Mouse (Mus musculus) hindbrain, postnatal 0 days (tissue): ENCODE measurements at regions not wholly inside any gene's neighbourhood (a gene's known extent, or its start where the extent isn't known, plus 50 kb on each side); places are given as distances from the start of the nearest gene placed in this dataset.
A peak's percentile ranks its signal among the peaks of the same experiment; 100 is the strongest.

Experiments used
- ATAC-seq: fragments of 200-750 bp; cut with Nextera tagmentation; 2 replicates; pipeline ENCODE4 v1.8.0; 2017; ENCODE audit warnings: mild to moderate bottlenecking, moderate TSS enrichment, moderate library complexity
- DNase-seq: peaks from one replicate; pipeline ENCODE4 v3.0.0-alpha.2; 2015; ENCODE audit warnings: low spot score
- H3K27ac ChIP-seq: fragments of 300-500 bp; sonication (generic); 2 replicates; pipeline ENCODE4 v1.5.1; 2014; ENCODE audit warnings: mild to moderate bottlenecking
- H3K27me3 ChIP-seq: fragments of 300-500 bp; sonication (generic); 2 replicates; pipeline ENCODE4 v1.6.1; 2014; ENCODE audit warnings: low read length, mixed read lengths; ENCODE audit not compliant: insufficient read depth
- H3K36me3 ChIP-seq: fragments of 300-500 bp; sonication (generic); 2 replicates; pipeline ENCODE4 v1.6.1; 2014; ENCODE audit warnings: low read length, mixed read lengths; ENCODE audit not compliant: insufficient read depth
- H3K4me1 ChIP-seq: fragments of 300-500 bp; sonication (generic); 2 replicates; pipeline ENCODE4 v1.6.1; 2014; ENCODE audit warnings: antibody characterized with exemption, low read length, mixed read lengths; ENCODE audit not compliant: insufficient read depth
- H3K4me2 ChIP-seq: fragments of 300-500 bp; sonication (generic); 2 replicates; pipeline ENCODE4 v1.6.1; 2014; ENCODE audit warnings: low read depth, mild to moderate bottlenecking, low read length, moderate library complexity, mixed read lengths
- H3K4me3 ChIP-seq: fragments of 300-500 bp; sonication (generic); 2 replicates; pipeline ENCODE4 v1.5.1; 2014; ENCODE audit warnings: low read length
- H3K9ac ChIP-seq: fragments of 300-500 bp; sonication (generic); replicated peaks from 2 replicates; pipeline ENCODE4 v1.6.1; 2014; ENCODE audit warnings: mild to moderate bottlenecking, low read length, moderate library complexity, mixed read lengths
- H3K9me3 ChIP-seq: fragments of 300-500 bp; sonication (generic); 2 replicates; pipeline ENCODE4 v1.6.1; 2016; ENCODE audit warnings: low read length, mixed read lengths
- CTCF ChIP-seq: IDR thresholded peaks from 2 replicates; pipeline ENCODE4 v1.5.1; 2016; ENCODE audit warnings: antibody characterized with exemption, control low read depth, low read depth
- WGBS: fragments of 180-500 bp; shearing (Covaris S2); extraction: QIAGEN DNeasy Blood & Tissue Kit; methylation state at CpG from one replicate; pipeline ENCODE4 v1.1.7; 2014; 5-methylcytosine and 5-hydroxymethylcytosine counted together

DNA sequence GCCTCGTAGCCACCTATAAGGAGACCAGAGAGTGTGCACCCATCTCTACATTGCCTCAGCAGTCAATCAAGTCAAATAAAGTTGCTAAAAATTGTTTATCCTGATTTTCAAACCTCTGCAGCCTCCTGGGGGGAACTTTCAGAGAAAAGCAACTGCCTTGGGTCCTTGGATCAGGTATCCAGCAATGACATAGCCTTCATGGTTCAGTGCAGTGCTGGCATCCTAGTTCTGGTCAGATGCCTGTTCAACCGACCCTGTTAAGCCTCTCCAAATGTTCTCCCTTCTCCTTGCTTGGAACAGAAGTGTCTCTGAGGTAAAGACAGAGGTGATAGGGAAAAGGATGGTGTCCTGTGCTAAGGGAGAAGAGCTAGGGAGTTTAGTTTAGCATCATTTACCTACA is 64.7 kb upstream of the Ppm1h start:
- Histone ChIP-seq H3K4me3 (no peak overlapping the region), H3K27me3 (no peaks in the 10 kb centered on the region), H3K36me3 (no peaks in the 10 kb centered on the region), H3K27ac (no peak overlapping the region), H3K9me3 (no peaks in the 10 kb centered on the region), H3K9ac (no peak overlapping the region), H3K4me1 (no peaks in the 10 kb centered on the region), H3K4me2 (no peak overlapping the region)
- no peak for ATAC-seq
- 67% methylated on average over 2 of the region's 2 CpGs for WGBS
- no peak for TF ChIP-seq CTCF
- no peak for DNase-seq

GRCm38 (mm10) chr10:122614720-122615119 is 63.8 kb upstream of the Ppm1h start:
- Histone ChIP-seq H3K9me3 (no peaks in the 10 kb centered on the region), H3K4me3 (no peak overlapping the region), H3K27me3 (no peaks in the 10 kb centered on the region), H3K36me3 (no peaks in the 10 kb centered on the region), H3K4me1 (no peaks in the 10 kb centered on the region), H3K27ac (no peak overlapping the region), H3K4me2 (no peak overlapping the region), H3K9ac (no peak overlapping the region)
- DNase-seq (peak; percentile 13), ATAC-seq (no peak)
- no peak for TF ChIP-seq CTCF
- WGBS = 53% methylated on average over 3 of the region's 3 CpGs

DNA sequence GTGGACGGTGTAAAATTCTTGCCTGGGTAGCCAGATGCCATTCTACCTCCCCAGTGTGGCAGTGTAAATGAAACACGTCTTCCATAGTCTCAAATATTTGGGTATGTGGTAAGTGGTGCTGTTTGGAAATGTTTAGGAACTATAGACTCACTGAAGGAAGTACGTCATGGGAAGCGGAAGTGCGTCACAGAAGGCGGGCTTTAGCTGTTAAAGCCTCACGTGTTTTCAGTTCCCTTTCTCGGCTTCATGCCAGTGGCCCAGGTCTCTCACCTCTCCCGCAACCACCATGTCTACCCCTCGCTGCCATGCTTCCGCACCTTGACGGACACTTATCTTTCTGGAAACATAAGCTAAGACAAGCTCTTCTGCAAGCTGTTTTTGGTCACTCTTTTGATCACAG is 62.9 kb upstream of the Ppm1h start:
- Histone ChIP-seq H3K9ac (no peak overlapping the region), H3K27ac (no peak overlapping the region), H3K4me2 (no peak overlapping the region), H3K4me1 (no peaks in the 10 kb centered on the region), H3K9me3 (no peaks in the 10 kb centered on the region), H3K4me3 (no peak overlapping the region), H3K36me3 (no peaks in the 10 kb centered on the region), H3K27me3 (no peaks in the 10 kb centered on the region)
- no peak for DNase-seq
- WGBS = 91% methylated on average over 12 of the region's 12 CpGs
- ATAC-seq = no peak
- TF ChIP-seq CTCF = no peak

GRCm38 (mm10) chr10:122616385-122616784 is 62.2 kb upstream of the Ppm1h start:
- no peak overlapping the region for H3K27ac ChIP-seq
- no peaks in the 10 kb centered on the region for H3K27me3 ChIP-seq
- H3K4me1 ChIP-seq = no peaks in the 10 kb centered on the region
- H3K4me2 ChIP-seq = no peak overlapping the region
- no peaks in the 10 kb centered on the region for H3K9me3 ChIP-seq
- ATAC-seq (peak; percentile 59), DNase-seq (peak; percentile 36)
- no peak for TF ChIP-seq CTCF
- no peak overlapping the region for H3K9ac ChIP-seq
- 47% methylated on average over 6 of the region's 6 CpGs for WGBS
- H3K36me3 ChIP-seq = no peaks in the 10 kb centered on the region
- no peak overlapping the region for H3K4me3 ChIP-seq

DNA sequence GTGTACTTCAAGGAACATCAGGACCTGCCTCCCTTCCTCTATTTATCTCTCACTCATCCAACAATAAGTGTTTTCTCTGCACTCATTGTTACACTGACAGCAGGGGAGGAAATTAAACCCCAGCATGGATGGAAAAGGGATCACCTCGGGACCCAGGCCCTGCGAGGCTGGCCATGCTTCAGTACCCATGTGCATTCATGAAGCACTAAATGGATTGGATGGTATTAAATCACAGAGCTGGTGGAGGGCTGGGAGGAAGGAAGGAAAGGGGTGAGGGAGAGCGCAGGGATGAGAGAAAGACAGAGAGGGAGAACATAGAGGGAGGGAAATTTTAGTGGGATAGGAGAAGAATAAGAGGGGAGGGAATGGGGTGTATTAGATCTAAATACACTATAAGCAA is 59.7 kb upstream of the Ppm1h start:
- Histone ChIP-seq H3K27ac (no peak overlapping the region), H3K4me1 (no peaks in the 10 kb centered on the region), H3K9ac (no peak overlapping the region), H3K4me2 (no peak overlapping the region), H3K36me3 (no peaks in the 10 kb centered on the region), H3K4me3 (no peak overlapping the region), H3K27me3 (no peaks in the 10 kb centered on the region), H3K9me3 (no peaks in the 10 kb centered on the region)
- 24% methylated on average over 3 of the region's 3 CpGs for WGBS
- peak; percentile 34 for DNase-seq
- TF ChIP-seq CTCF = no peak
- peak; percentile 85 for ATAC-seq

DNA sequence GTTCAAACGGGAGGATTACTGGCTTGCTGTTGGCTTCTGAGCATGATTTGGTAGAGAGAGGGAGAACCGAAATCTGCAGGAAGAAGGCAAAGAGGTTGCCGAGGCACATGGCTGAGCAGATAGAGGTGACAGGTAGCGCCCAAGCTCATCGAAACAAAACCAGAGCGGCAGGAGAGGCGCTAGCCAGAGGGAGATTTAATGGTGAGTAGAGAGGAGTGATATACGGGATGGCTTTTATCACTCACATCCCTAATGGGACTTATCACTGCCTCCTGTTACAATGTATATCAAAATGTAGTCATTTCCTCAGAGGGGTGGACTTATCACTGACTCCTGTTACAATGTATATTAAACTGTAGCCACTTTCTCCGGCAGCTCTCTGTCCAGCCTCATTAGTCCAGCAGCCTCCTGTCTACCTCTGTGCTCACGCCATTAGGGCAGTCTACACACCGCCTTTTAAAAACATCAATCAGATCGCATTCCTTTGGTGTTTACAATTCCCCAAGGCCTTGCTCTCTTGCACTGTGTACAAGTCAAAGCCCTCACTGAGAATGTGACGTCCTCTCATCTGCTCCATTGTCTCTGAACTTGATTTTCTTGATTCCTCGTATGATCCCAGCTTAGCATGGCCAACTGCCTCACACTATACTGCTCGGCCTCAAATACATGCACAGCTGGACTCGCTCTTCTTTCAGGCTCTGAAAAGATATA is 59.0 kb upstream of the Ppm1h start:
- Histone ChIP-seq H3K4me1 (no peaks in the 10 kb centered on the region), H3K4me3 (no peak overlapping the region), H3K27me3 (no peaks in the 10 kb centered on the region), H3K4me2 (no peak overlapping the region), H3K9ac (no peak overlapping the region), H3K36me3 (no peaks in the 10 kb centered on the region), H3K9me3 (no peaks in the 10 kb centered on the region), H3K27ac (0 out of 2 replicates have a peak overlapping the region, but pooled peaks have one; percentile 34)
- ATAC-seq (peak; percentile 38; the same call in 1 of the 2 replicates), DNase-seq (peak; percentile 13)
- 60% methylated on average over 16 of the region's 16 CpGs for WGBS
- no peak for TF ChIP-seq CTCF
